8 mouse cellular contexts compared by ENCODE assay signal in genomic region chr6:86523242-86523754, GRCm38 (mm10). TPM values are rescaled to one million over a fixed set of nuclear protein-coding genes. Genes with fewer than 3 reads are reported as not detected.
DNase-seq lines count a peak whose midpoint lies in the region; ATAC-seq and TF ChIP-seq lines count a peak whose summit lies in the region.

No protein-coding gene starts in this region.

- no peak for ATAC-seq in lung, embryonic 16.5 days (ENCODE audit: low read depth)
- ATAC-seq in embryonic facial prominence, embryonic 12.5 days (ENCODE audit: insufficient number of reproducible peaks, insufficient read depth, low FRiP score, low TSS enrichment): no peak
- ATAC-seq in intestine, postnatal 0 days: no peak
- ATAC-seq in monocyte, adult 5-6 weeks (replicated peaks; ENCODE audit: insufficient number of reproducible peaks, low FRiP score, low TSS enrichment, poor library complexity, severe bottlenecking): no peak

- TF ChIP-seq POLR2A in olfactory bulb, adult 2 months (IDR thresholded peaks at IDR 0.05; ENCODE audit: insufficient read depth, low read depth, low read length): no peak

- peaks cover 23% of the 10 kb centered on the region for H3K4me1 ChIP-seq in lung, embryonic 16.5 days (replicated peaks; ENCODE audit: control insufficient read depth, insufficient read depth, low read length)
- H3K4me1 ChIP-seq in embryonic facial prominence, embryonic 12.5 days: peaks cover 9% of the 10 kb centered on the region
- H3K4me1 ChIP-seq in intestine, postnatal 0 days (replicated peaks; ENCODE audit: control insufficient read depth, insufficient read depth, low read length): peaks cover 14% of the 10 kb centered on the region
- H3K4me1 ChIP-seq in olfactory bulb, adult 2 months (ENCODE audit: control insufficient read depth, insufficient read depth, low read length): no peaks in the 10 kb centered on the region

- H3K4me3 ChIP-seq in lung, embryonic 16.5 days (ENCODE audit: low read length): peak overlapping the region; percentile 98
- H3K4me3 ChIP-seq in embryonic facial prominence, embryonic 12.5 days: peak overlapping the region; percentile 98
- peak overlapping the region; percentile 96 for H3K4me3 ChIP-seq in intestine, postnatal 0 days (ENCODE audit: low read depth, low read length)
- H3K4me3 ChIP-seq in olfactory bulb, adult 2 months (ENCODE audit: insufficient read depth, low read depth, low read length): peak overlapping the region; percentile 67; the same call in 1 of the 2 replicates

- peak overlapping the region; percentile 89 for H3K4me2 ChIP-seq in lung, embryonic 16.5 days (ENCODE audit: low read depth, low read length)
- peak overlapping the region; percentile 85 for H3K4me2 ChIP-seq in embryonic facial prominence, embryonic 12.5 days (replicated peaks)
- peak overlapping the region; percentile 64 for H3K4me2 ChIP-seq in intestine, postnatal 0 days (replicated peaks; ENCODE audit: low read depth)

- DNase-seq in lung, postnatal 36 days: no peak
- no peak for DNase-seq in thymus, postnatal 25 days
- DNase-seq in adrenal gland, postnatal 36 days: no peak

- peak overlapping the region; percentile 92 for H3K27ac ChIP-seq in lung, embryonic 16.5 days (ENCODE audit: low read length)
- H3K27ac ChIP-seq in embryonic facial prominence, embryonic 12.5 days: peak overlapping the region; percentile 90
- H3K27ac ChIP-seq in intestine, postnatal 0 days (ENCODE audit: low read depth, low read length): peak overlapping the region; percentile 57
- 0 out of 2 replicates have a peak overlapping the region, but pooled peaks have one; percentile 1 for H3K27ac ChIP-seq in olfactory bulb, adult 2 months (ENCODE audit: insufficient read depth, low read depth, low read length)

- 21% methylated on average over 3 of the region's 3 CpGs for whole genome bisulfite sequencing in lung, embryonic 16.5 days
- 48% methylated on average over 3 of the region's 3 CpGs for WGBS in embryonic facial prominence, embryonic 12.5 days
- 17% methylated on average over 3 of the region's 3 CpGs for WGBS in intestine, postnatal 0 days
- WGBS in olfactory bulb, adult 2 months: 15% methylated on average over 3 of the region's 3 CpGs

- no peaks in the 10 kb centered on the region for H3K27me3 ChIP-seq in lung, embryonic 16.5 days (ENCODE audit: control insufficient read depth, insufficient read depth, low read depth, low read length)
- no peaks in the 10 kb centered on the region for H3K27me3 ChIP-seq in embryonic facial prominence, embryonic 12.5 days
- H3K27me3 ChIP-seq in intestine, postnatal 0 days (replicated peaks; ENCODE audit: control insufficient read depth, insufficient read depth, low read length): no peaks in the 10 kb centered on the region

- no peak for TF ChIP-seq CTCF in intestine, postnatal 0 days (IDR thresholded peaks at IDR 0.05; ENCODE audit: low read depth)
- no peak for TF ChIP-seq CTCF in olfactory bulb, adult 2 months (IDR thresholded peaks at IDR 0.05; ENCODE audit: insufficient read depth, low read depth, low read length)

- H3K9me3 ChIP-seq in lung, embryonic 16.5 days (ENCODE audit: control insufficient read depth, low read length): no peaks in the 10 kb centered on the region
- H3K9me3 ChIP-seq in embryonic facial prominence, embryonic 12.5 days: no peaks in the 10 kb centered on the region
- H3K9me3 ChIP-seq in intestine, postnatal 0 days (ENCODE audit: control insufficient read depth): no peaks in the 10 kb centered on the region

- H3K9ac ChIP-seq in lung, embryonic 16.5 days (ENCODE audit: low read length): peak overlapping the region; percentile 85
- peak overlapping the region; percentile 99 for H3K9ac ChIP-seq in embryonic facial prominence, embryonic 12.5 days
- peak overlapping the region; percentile 84 for H3K9ac ChIP-seq in intestine, postnatal 0 days (ENCODE audit: low read depth, low read length)

- H3K36me3 ChIP-seq in lung, embryonic 16.5 days (ENCODE audit: control insufficient read depth, insufficient read depth, low read length): peaks cover 10% of the 10 kb centered on the region; the same call in 1 of the 2 replicates
- H3K36me3 ChIP-seq in embryonic facial prominence, embryonic 12.5 days: peaks cover 12% of the 10 kb centered on the region
- H3K36me3 ChIP-seq in intestine, postnatal 0 days (ENCODE audit: control insufficient read depth, insufficient read depth): peaks cover 4% of the 10 kb centered on the region; the same call in 1 of the 2 replicates

RNA-seq across cellular contexts. Expression of gene Pcbp1, which starts 2.8 kb away (rescaled TPM):
- polyA plus RNA-seq in lung, embryonic 16.5 days (2015; fragmentation: Nextera tagmentation; extraction: Ambion mirVana): 168 and 192 TPM in 2 replicates
- polyA plus RNA-seq in embryonic facial prominence, embryonic 12.5 days (2016; fragmentation: Nextera tagmentation; extraction: Ambion mirVana): 537 and 549 TPM in 2 replicates
- 326 and 327 TPM in 2 replicates for polyA plus RNA-seq in intestine, postnatal 0 days (2015; fragmentation: Nextera tagmentation; extraction: Ambion mirVana)
- not detected in 2 replicates for polyA plus RNA-seq in olfactory bulb, adult 2 months (2012; ENCODE audit: insufficient read depth, insufficient read length, low replicate concordance, missing spikeins)
- total RNA-seq in monocyte, adult 5-6 weeks (2017): 36.4 to 57.1 TPM (median 52.3 TPM) in 3 replicates
- total RNA-seq in adrenal gland, postnatal 36 days (2021): 100 to 1,000 TPM; 316 to 364 TPM

Comparison
In these comparisons a context has a peak if more than half of its experiments do, and no peak if none do; other contexts are left out.
1. H3K27ac ChIP-seq: peak in every context shown above with its lines; median percentile 92 in lung, embryonic 16.5 days; 90 in embryonic facial prominence, embryonic 12.5 days; 57 in intestine, postnatal 0 days; 1 in olfactory bulb, adult 2 months.